Mouse (Mus musculus): ENCODE measurements at regions not wholly inside any gene's neighbourhood (a gene's known extent, or its start where the extent isn't known, plus 50 kb on each side); places are given as distances from the start of the nearest gene placed in this dataset.

- peak; percentile 26 for DNase-seq (ENCODE audit: low spot score)
- Histone ChIP-seq H3K4me1 (ENCODE audit: control insufficient read depth, insufficient read depth, low read length) (no peaks in the 10 kb centered on the region), H3K27ac (replicated peaks; ENCODE audit: low read depth, low read length) (no peak overlapping the region), H3K27me3 (ENCODE audit: control insufficient read depth, insufficient read depth, low read length) (no peaks in the 10 kb centered on the region), H3K4me2 (replicated peaks; ENCODE audit: low read depth, low read length, severe bottlenecking) (no peak overlapping the region), H3K9me3 (ENCODE audit: control insufficient read depth, low read length) (no peaks in the 10 kb centered on the region), H3K36me3 (ENCODE audit: control insufficient read depth, insufficient read depth, low read length) (no peaks in the 10 kb centered on the region), H3K9ac (ENCODE audit: low read depth, low read length, severe bottlenecking) (no peak overlapping the region), H3K4me3 (replicated peaks; ENCODE audit: low read length) (no peak overlapping the region)
- no peak for ATAC-seq (ENCODE audit: low FRiP score, low read depth)
- WGBS = 65% methylated on average over 7 of the region's 7 CpGs
- TF ChIP-seq POLR2A (IDR thresholded peaks at IDR 0.05; ENCODE audit: borderline replicate concordance, extremely low read depth, insufficient read depth, insufficient read length) = no peak
These were observed 206.7 kb upstream of the Prkcq start for GRCm38 (mm10) chr2:10965224-10965623.

GRCm38 (mm10) chr2:10966891-10967290 lies 205.0 kb upstream of the Prkcq start:
- WGBS = 42% methylated on average over 2 of the region's 2 CpGs
- Histone ChIP-seq H3K36me3 (ENCODE audit: control insufficient read depth, insufficient read depth, low read length) (no peaks in the 10 kb centered on the region), H3K4me1 (ENCODE audit: control insufficient read depth, insufficient read depth, low read length) (no peaks in the 10 kb centered on the region), H3K27ac (replicated peaks; ENCODE audit: low read depth, low read length) (no peak overlapping the region), H3K27me3 (ENCODE audit: control insufficient read depth, insufficient read depth, low read length) (no peaks in the 10 kb centered on the region), H3K4me3 (replicated peaks; ENCODE audit: low read length) (no peak overlapping the region), H3K9ac (ENCODE audit: low read depth, low read length, severe bottlenecking) (no peak overlapping the region), H3K4me2 (replicated peaks; ENCODE audit: low read depth, low read length, severe bottlenecking) (no peak overlapping the region), H3K9me3 (ENCODE audit: control insufficient read depth, low read length) (no peaks in the 10 kb centered on the region)
- no peak for TF ChIP-seq POLR2A (IDR thresholded peaks at IDR 0.05; ENCODE audit: borderline replicate concordance, extremely low read depth, insufficient read depth, insufficient read length)
- DNase-seq (ENCODE audit: low spot score) (no peak), ATAC-seq (ENCODE audit: low FRiP score, low read depth) (no peak)

- TF ChIP-seq POLR2A (IDR thresholded peaks at IDR 0.05; ENCODE audit: borderline replicate concordance, extremely low read depth, insufficient read depth, insufficient read length) = no peak
- H3K9ac ChIP-seq (ENCODE audit: low read depth, low read length, severe bottlenecking) = no peak overlapping the region
- H3K36me3 ChIP-seq (ENCODE audit: control insufficient read depth, insufficient read depth, low read length) = no peaks in the 10 kb centered on the region
- 81% methylated on average over 10 of the region's 10 CpGs for WGBS
- H3K4me2 ChIP-seq (replicated peaks; ENCODE audit: low read depth, low read length, severe bottlenecking) = no peak overlapping the region
- DNase-seq (ENCODE audit: low spot score) (no peak), ATAC-seq (ENCODE audit: low FRiP score, low read depth) (no peak)
- no peak overlapping the region for H3K27ac ChIP-seq (replicated peaks; ENCODE audit: low read depth, low read length)
- H3K9me3 ChIP-seq (ENCODE audit: control insufficient read depth, low read length) = no peaks in the 10 kb centered on the region
- H3K4me3 ChIP-seq (replicated peaks; ENCODE audit: low read length) = no peak overlapping the region
- H3K27me3 ChIP-seq (ENCODE audit: control insufficient read depth, insufficient read depth, low read length) = no peaks in the 10 kb centered on the region
- no peaks in the 10 kb centered on the region for H3K4me1 ChIP-seq (ENCODE audit: control insufficient read depth, insufficient read depth, low read length)
These were observed 202.7 kb upstream of the Prkcq start for GRCm38 (mm10) chr2:10969111-10969689.

- no peak for TF ChIP-seq POLR2A (IDR thresholded peaks at IDR 0.05; ENCODE audit: borderline replicate concordance, extremely low read depth, insufficient read depth, insufficient read length)
- H3K27me3 ChIP-seq (ENCODE audit: control insufficient read depth, insufficient read depth, low read length) = no peaks in the 10 kb centered on the region
- WGBS = 68% methylated on average over 3 of the region's 3 CpGs
- H3K9me3 ChIP-seq (ENCODE audit: control insufficient read depth, low read length) = no peaks in the 10 kb centered on the region
- DNase-seq (ENCODE audit: low spot score) = no peak
- ATAC-seq (ENCODE audit: low FRiP score, low read depth) = no peak
- H3K9ac ChIP-seq (ENCODE audit: low read depth, low read length, severe bottlenecking) = no peak overlapping the region
- H3K4me2 ChIP-seq (replicated peaks; ENCODE audit: low read depth, low read length, severe bottlenecking) = no peak overlapping the region
- no peak overlapping the region for H3K27ac ChIP-seq (replicated peaks; ENCODE audit: low read depth, low read length)
- H3K36me3 ChIP-seq (ENCODE audit: control insufficient read depth, insufficient read depth, low read length) = no peaks in the 10 kb centered on the region
- H3K4me1 ChIP-seq (ENCODE audit: control insufficient read depth, insufficient read depth, low read length) = no peaks in the 10 kb centered on the region
- no peak overlapping the region for H3K4me3 ChIP-seq (replicated peaks; ENCODE audit: low read length)
These were observed 199.9 kb upstream of the Prkcq start for GRCm38 (mm10) chr2:10972051-10972450.

- 37% methylated on average over 5 of the region's 5 CpGs for WGBS
- H3K36me3 ChIP-seq (ENCODE audit: control insufficient read depth, insufficient read depth, low read length) = no peaks in the 10 kb centered on the region
- H3K4me2 ChIP-seq (replicated peaks; ENCODE audit: low read depth, low read length, severe bottlenecking) = no peak overlapping the region
- ATAC-seq (ENCODE audit: low FRiP score, low read depth) (peak; percentile 37; the same call in 1 of the 2 replicates), DNase-seq (ENCODE audit: low spot score) (no peak)
- H3K9ac ChIP-seq (ENCODE audit: low read depth, low read length, severe bottlenecking) = no peak overlapping the region
- no peak overlapping the region for H3K4me3 ChIP-seq (replicated peaks; ENCODE audit: low read length)
- H3K27me3 ChIP-seq (ENCODE audit: control insufficient read depth, insufficient read depth, low read length) = no peaks in the 10 kb centered on the region
- no peak for TF ChIP-seq POLR2A (IDR thresholded peaks at IDR 0.05; ENCODE audit: borderline replicate concordance, extremely low read depth, insufficient read depth, insufficient read length)
- H3K4me1 ChIP-seq (ENCODE audit: control insufficient read depth, insufficient read depth, low read length) = no peaks in the 10 kb centered on the region
- H3K27ac ChIP-seq (replicated peaks; ENCODE audit: low read depth, low read length) = no peak overlapping the region
- H3K9me3 ChIP-seq (ENCODE audit: control insufficient read depth, low read length) = no peaks in the 10 kb centered on the region
These were observed 193.1 kb upstream of the Prkcq start for GRCm38 (mm10) chr2:10978772-10979171.

GRCm38 (mm10) chr2:10986101-10986500 lies 185.8 kb upstream of the Prkcq start:
- no peaks in the 10 kb centered on the region for H3K4me1 ChIP-seq (ENCODE audit: control insufficient read depth, insufficient read depth, low read length)
- DNase-seq (ENCODE audit: low spot score) (no peak), ATAC-seq (ENCODE audit: low FRiP score, low read depth) (no peak)
- H3K27me3 ChIP-seq (ENCODE audit: control insufficient read depth, insufficient read depth, low read length) = no peaks in the 10 kb centered on the region
- no peak overlapping the region for H3K4me2 ChIP-seq (replicated peaks; ENCODE audit: low read depth, low read length, severe bottlenecking)
- H3K9me3 ChIP-seq (ENCODE audit: control insufficient read depth, low read length) = no peaks in the 10 kb centered on the region
- no peaks in the 10 kb centered on the region for H3K36me3 ChIP-seq (ENCODE audit: control insufficient read depth, insufficient read depth, low read length)
- no peak overlapping the region for H3K27ac ChIP-seq (replicated peaks; ENCODE audit: low read depth, low read length)
- H3K9ac ChIP-seq (ENCODE audit: low read depth, low read length, severe bottlenecking) = no peak overlapping the region
- WGBS = 53% methylated on average over 7 of the region's 7 CpGs
- TF ChIP-seq POLR2A (IDR thresholded peaks at IDR 0.05; ENCODE audit: borderline replicate concordance, extremely low read depth, insufficient read depth, insufficient read length) = no peak
- no peak overlapping the region for H3K4me3 ChIP-seq (replicated peaks; ENCODE audit: low read length)
